Mouse (Mus musculus) CH12.LX (cell line): ENCODE data around the gene Slc23a4. TPM values are rescaled to one million over a fixed set of nuclear protein-coding genes. Genes with fewer than 3 reads are reported as not detected.

ENCODE experiments used
- DNase-seq: peaks from one replicate; pipeline ENCODE4 v3.0.0-alpha.2; 2013; ENCODE audit errors: extremely low read depth
- H3K27ac ChIP-seq: 2 replicates; pipeline ENCODE4 v1.5.1; 2012; ENCODE audit warnings: low read depth, mild to moderate bottlenecking, control low read depth, moderate library complexity; ENCODE audit not compliant: insufficient read depth
- H3K27me3 ChIP-seq: replicated peaks from 2 replicates; pipeline ENCODE3; 2012; ENCODE audit warnings: inconsistent platforms
- H3K36me3 ChIP-seq, 2 experiments: replicated peaks in 1 of 2; 2 replicates each; pipeline versions ENCODE3 to v1.6.1; 2012; ENCODE audit warnings: inconsistent platforms in 1 of 2, low read length in 1 of 2, mild to moderate bottlenecking in 1 of 2, mixed read lengths in 1 of 2, moderate library complexity in 1 of 2; ENCODE audit not compliant: control insufficient read depth in 1 of 2, insufficient read depth in 1 of 2
- H3K4me1 ChIP-seq, 2 experiments: 2 replicates each; pipeline ENCODE4 v1.6.1; 2012; ENCODE audit warnings: inconsistent platforms in 1 of 2, moderate library complexity in 1 of 2; ENCODE audit not compliant: insufficient read depth in 2 of 2, control insufficient read depth in 1 of 2
- H3K4me2 ChIP-seq: 2 replicates; pipeline ENCODE4 v1.6.1; 2012; ENCODE audit warnings: low read depth, mild to moderate bottlenecking, control low read depth; ENCODE audit not compliant: poor library complexity, insufficient read depth, severe bottlenecking
- H3K4me3 ChIP-seq, 3 experiments: fragments of 150-350 bp in 1 of 3; sonication (generic) in 1 of 3; replicated peaks in 1 of 3; 2 replicates each; pipeline versions ENCODE3 to v1.5.1; 2011 to 2012; ENCODE audit warnings: low read depth in 2 of 3, low read length in 2 of 3, mild to moderate bottlenecking in 2 of 3, moderate library complexity in 2 of 3, control low read depth in 1 of 3, improper control_type of control experiment in 1 of 3, inconsistent platforms in 1 of 3, mixed read lengths in 1 of 3; ENCODE audit not compliant: poor library complexity in 1 of 3
- H3K79me2 ChIP-seq: replicated peaks from 2 replicates; pipeline ENCODE4 v1.6.1; 2012; ENCODE audit warnings: mild to moderate bottlenecking, moderate library complexity; ENCODE audit not compliant: control insufficient read depth, poor library complexity, insufficient read depth, severe bottlenecking; ENCODE audit errors: extremely low read depth
- H3K9ac ChIP-seq: 2 replicates; pipeline ENCODE4 v1.6.1; 2012; ENCODE audit warnings: low read depth, mild to moderate bottlenecking, control low read depth, moderate library complexity; ENCODE audit not compliant: insufficient read depth
- H3K9me3 ChIP-seq: replicated peaks from 2 replicates; pipeline ENCODE3; 2012; ENCODE audit warnings: low read length, inconsistent platforms, mixed read lengths
- BHLHE40 ChIP-seq: IDR thresholded peaks from 2 replicates; pipeline ENCODE4 v1.6.1; 2011; ENCODE audit warnings: mild to moderate bottlenecking, low read depth, low read length, improper control_type of control experiment
- CHD1 ChIP-seq: IDR thresholded peaks from 2 replicates; pipeline ENCODE4 v1.6.1; 2012; ENCODE audit warnings: low read depth, low read length, improper control_type of control experiment, inconsistent platforms
- CHD2 ChIP-seq: IDR thresholded peaks from 2 replicates; pipeline ENCODE4 v1.6.1; 2011; ENCODE audit warnings: low read length, improper control_type of control experiment
- CTCF ChIP-seq, 2 experiments: IDR thresholded peaks in 1 of 2; conservative IDR thresholded peaks in 1 of 2; 2 replicates each; pipeline ENCODE4 v1.5.1; 2011 to 2012; ENCODE audit warnings: low read depth in 2 of 2, low read length in 2 of 2, improper control_type of control experiment in 1 of 2, inconsistent platforms in 1 of 2, mild to moderate bottlenecking in 1 of 2, moderate library complexity in 1 of 2
- E2F4 ChIP-seq: IDR thresholded peaks from 2 replicates; pipeline ENCODE4 v1.6.1; 2011; ENCODE audit warnings: low read depth, low read length, improper control_type of control experiment; ENCODE audit not compliant: insufficient replicate concordance
- ELF1 ChIP-seq: IDR thresholded peaks from 2 replicates; pipeline ENCODE4 v1.6.1; 2014; ENCODE audit warnings: low read depth, mild to moderate bottlenecking, inconsistent platforms, low read length, improper control_type of control experiment
- EP300 ChIP-seq: IDR thresholded peaks from 2 replicates; pipeline ENCODE4 v1.6.1; 2011; ENCODE audit warnings: low read length, improper control_type of control experiment
- ETS1 ChIP-seq: conservative IDR thresholded peaks from 2 replicates; pipeline ENCODE4 v1.6.1; 2012; ENCODE audit warnings: low read depth, mild to moderate bottlenecking, inconsistent platforms, low read length, improper control_type of control experiment, moderate library complexity
- GABPA ChIP-seq: IDR thresholded peaks from 2 replicates; pipeline ENCODE4 v1.6.1; 2012; ENCODE audit warnings: low read depth, low read length, improper control_type of control experiment, inconsistent platforms; ENCODE audit not compliant: insufficient replicate concordance
- HCFC1 ChIP-seq: IDR thresholded peaks from 2 replicates; pipeline ENCODE4 v1.6.1; 2012; ENCODE audit warnings: low read depth, mild to moderate bottlenecking, inconsistent platforms, low read length, improper control_type of control experiment
- IRF4 ChIP-seq: IDR thresholded peaks from 2 replicates; pipeline ENCODE4 v1.6.1; 2014; ENCODE audit warnings: low read depth, mild to moderate bottlenecking, inconsistent platforms, low read length, improper control_type of control experiment
- JUN ChIP-seq: IDR thresholded peaks from 2 replicates; pipeline ENCODE4 v1.6.1; 2011; ENCODE audit warnings: low read depth, mild to moderate bottlenecking, low read length, improper control_type of control experiment, moderate library complexity; ENCODE audit not compliant: insufficient read depth
- JUND ChIP-seq: conservative IDR thresholded peaks from 2 replicates; pipeline ENCODE4 v1.6.1; 2011; ENCODE audit warnings: low read depth, low read length, improper control_type of control experiment
- KAT2A ChIP-seq: IDR thresholded peaks from 2 replicates; pipeline ENCODE4 v1.6.1; 2012; ENCODE audit warnings: low read length, improper control_type of control experiment, inconsistent platforms; ENCODE audit not compliant: insufficient replicate concordance
- MAFK ChIP-seq: IDR thresholded peaks from 2 replicates; pipeline ENCODE4 v1.6.1; 2011; ENCODE audit warnings: low read length, improper control_type of control experiment; ENCODE audit not compliant: insufficient replicate concordance
- MAX ChIP-seq: IDR thresholded peaks from 2 replicates; pipeline ENCODE4 v1.6.1; 2011; ENCODE audit warnings: low read length, improper control_type of control experiment
- MAZ ChIP-seq: IDR thresholded peaks from 2 replicates; pipeline ENCODE4 v1.6.1; 2012; ENCODE audit warnings: low read depth, mild to moderate bottlenecking, inconsistent platforms, low read length, improper control_type of control experiment, moderate library complexity
- MEF2A ChIP-seq: IDR thresholded peaks from 2 replicates; pipeline ENCODE4 v1.6.1; 2014; ENCODE audit warnings: low read depth, mild to moderate bottlenecking, inconsistent platforms, low read length, improper control_type of control experiment, borderline replicate concordance
- MXI1 ChIP-seq: IDR thresholded peaks from 2 replicates; pipeline ENCODE4 v1.6.1; 2011; ENCODE audit warnings: mild to moderate bottlenecking, low read depth, low read length, improper control_type of control experiment
- MYC ChIP-seq: IDR thresholded peaks from 2 replicates; pipeline ENCODE4 v1.6.1; 2011; ENCODE audit warnings: low read depth, mild to moderate bottlenecking, improper control_type of control experiment, low read length
- NELFE ChIP-seq: IDR thresholded peaks from 2 replicates; pipeline ENCODE4 v1.6.1; 2011; ENCODE audit warnings: low read depth, low read length, improper control_type of control experiment
- NRF1 ChIP-seq: IDR thresholded peaks from 2 replicates; pipeline ENCODE4 v1.6.1; 2014; ENCODE audit warnings: low read depth, mild to moderate bottlenecking, inconsistent platforms, low read length, improper control_type of control experiment, moderate library complexity
- PAX5 ChIP-seq: IDR thresholded peaks from 2 replicates; pipeline ENCODE4 v1.6.1; 2012; ENCODE audit warnings: low read length, inconsistent platforms, mixed read lengths
- POLR2A ChIP-seq: IDR thresholded peaks from 2 replicates; pipeline ENCODE4 v1.6.1; 2011; ENCODE audit warnings: low read depth, mild to moderate bottlenecking, improper control_type of control experiment, low read length
- POLR2AphosphoS2 ChIP-seq: IDR thresholded peaks from 2 replicates; pipeline ENCODE4 v1.6.1; 2011; ENCODE audit warnings: low read depth, low read length, improper control_type of control experiment
- RAD21 ChIP-seq: IDR thresholded peaks from 2 replicates; pipeline ENCODE4 v1.6.1; 2011; ENCODE audit warnings: low read depth, mild to moderate bottlenecking, low read length, improper control_type of control experiment, moderate library complexity
- RCOR1 ChIP-seq: conservative IDR thresholded peaks from 2 replicates; pipeline ENCODE4 v1.6.1; 2012; ENCODE audit warnings: low read depth, mild to moderate bottlenecking, inconsistent platforms, low read length, improper control_type of control experiment
- SIN3A ChIP-seq: IDR thresholded peaks from 2 replicates; pipeline ENCODE4 v1.6.1; 2012; ENCODE audit warnings: low read length, improper control_type of control experiment, inconsistent platforms
- SMC3 ChIP-seq: IDR thresholded peaks from 2 replicates; pipeline ENCODE4 v1.6.1; 2011; ENCODE audit warnings: low read depth, low read length, improper control_type of control experiment
- TBP ChIP-seq: conservative IDR thresholded peaks from 2 replicates; pipeline ENCODE4 v1.6.1; 2011; ENCODE audit warnings: low read depth, low read length, improper control_type of control experiment
- TCF12 ChIP-seq: IDR thresholded peaks from 2 replicates; pipeline ENCODE4 v1.6.1; 2014; ENCODE audit warnings: low read depth, mild to moderate bottlenecking, inconsistent platforms, low read length, improper control_type of control experiment
- UBTF ChIP-seq: IDR thresholded peaks from 2 replicates; pipeline ENCODE4 v1.6.1; 2012; ENCODE audit warnings: low read depth, mild to moderate bottlenecking, inconsistent platforms, low read length, improper control_type of control experiment, moderate library complexity
- USF1 ChIP-seq: IDR thresholded peaks from 2 replicates; pipeline ENCODE4 v1.6.1; 2014; ENCODE audit warnings: low read depth, mild to moderate bottlenecking, inconsistent platforms, low read length, improper control_type of control experiment
- USF2 ChIP-seq: conservative IDR thresholded peaks from 2 replicates; pipeline ENCODE4 v1.6.1; 2011; ENCODE audit warnings: low read depth, low read length, improper control_type of control experiment
- ZC3H11A ChIP-seq: IDR thresholded peaks from 2 replicates; pipeline ENCODE4 v1.6.1; 2012; ENCODE audit warnings: low read depth, mild to moderate bottlenecking, inconsistent platforms, low read length, improper control_type of control experiment
- ZKSCAN1 ChIP-seq: IDR thresholded peaks from 2 replicates; pipeline ENCODE4 v1.6.1; 2012; ENCODE audit warnings: low read depth, inconsistent platforms, low read length, improper control_type of control experiment, borderline replicate concordance
- ZMIZ1 ChIP-seq: IDR thresholded peaks from 2 replicates; pipeline ENCODE4 v1.6.1; 2012; ENCODE audit warnings: low read depth, mild to moderate bottlenecking, inconsistent platforms, low read length, improper control_type of control experiment
- ZNF384 ChIP-seq: IDR thresholded peaks from 2 replicates; pipeline ENCODE4 v1.6.1; 2012; ENCODE audit warnings: low read depth, low read length, improper control_type of control experiment, inconsistent platforms
- dilution Hi-C: fragments of 300-500 bp; cut with MboI; formaldehyde crosslinking; loops from 2 replicates; pipeline ENCODE4 v1.14.3; 2020; ENCODE audit warnings: low sequenced_read_pairs; ENCODE audit not compliant: extremely low pct_unique_long_range_greater_than_20kb, extremely low pct_ligation_motif_present
- in situ Hi-C: fragments of 300-500 bp; cut with MboI; formaldehyde crosslinking; loops from 3 replicates; pipeline ENCODE4 v1.14.3; 2019; ENCODE audit warnings: low sequenced_read_pairs, low pct_ligation_motif_present, low pct_unique_long_range_greater_than_20kb, mixed read lengths
- polyA plus RNA-seq: library from polyadenylated mRNA; unstranded; fragments of >175 nt; gene quantifications from 2 replicates; pipeline ENCODE4 v1.2.1, GENCODE M21; 2012; ENCODE audit warnings: low read depth; ENCODE audit not compliant: insufficient read length
- total RNA-seq, 2 experiments: library from RNA; depleted of rRNA; stranded (reverse); fragments of 300-350 nt in 1 of 2; fragments of >200 nt in 1 of 2; gene quantifications; 2 replicates each; pipeline ENCODE4 v1.2.3; 2012 to 2014

Slc23a4 gene
- total and polyA plus RNA-seq, 3 experiments: 0.21 to 0.30 (median 0.27) TPM

DNA sequence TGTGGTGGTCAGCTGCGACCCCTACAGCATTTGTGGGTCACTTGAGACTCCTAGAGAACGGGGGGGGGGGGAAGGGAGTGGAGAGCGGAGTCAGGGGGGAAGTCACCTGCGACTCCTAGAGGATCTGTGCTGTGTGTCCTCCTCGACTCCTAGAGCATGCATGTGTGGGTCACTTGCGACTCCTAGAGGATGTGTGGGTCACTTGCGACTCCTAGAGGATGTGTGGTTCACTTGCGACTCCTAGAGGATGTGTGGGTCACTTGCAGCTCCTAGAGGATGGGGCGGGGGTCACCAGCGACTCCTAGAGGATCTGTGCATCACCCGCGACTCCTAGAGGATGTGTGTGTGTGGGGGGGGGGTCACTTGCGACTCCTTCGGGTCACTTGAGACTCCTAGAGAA is 66.3 kb downstream of the Slc23a4 start:
- dilution Hi-C loops: no loop called here
- no peak overlapping the region for H3K4me2 ChIP-seq
- no peaks in the 10 kb centered on the region for H3K9me3 ChIP-seq
- peak; percentile 87 for DNase-seq
- no peaks in the 10 kb centered on the region for H3K27me3 ChIP-seq
- no peak overlapping the region for H3K27ac ChIP-seq
- H3K4me3 ChIP-seq: no peak overlapping the region
- no peak overlapping the region for H3K9ac ChIP-seq
- in situ Hi-C loops: loop anchor here (5.0 to 10.0 kb wide), 3 partner anchors 165 to 627 kb away; no protein-coding TSS in a partner anchor
- H3K79me2 ChIP-seq: no peaks in the 10 kb centered on the region
- peaks cover 0 to under 1% of the 10 kb centered on the region in 2 experiments; a peak in 1 of 4 replicates for H3K4me1 ChIP-seq
- no peaks in the 10 kb centered on the region for H3K36me3 ChIP-seq
- TF ChIP-seq CHD1 (no peak), ZMIZ1 (no peak), MXI1 (no peak), TBP (no peak), JUN (no peak), RAD21 (peak; percentile 92), EP300 (no peak), ZKSCAN1 (no peak), GABPA (no peak), SIN3A (no peak), E2F4 (no peak), MEF2A (peak; percentile 17; the same call in 1 of the 2 replicates), MAX (no peak), ZC3H11A (peak; percentile 80), UBTF (no peak), USF1 (no peak), JUND (no peak), POLR2AphosphoS2 (no peak), NRF1 (0 out of 2 replicates have a peak, but pooled peaks have one; percentile 10), TCF12 (peak; percentile 51; the same call in 1 of the 2 replicates), USF2 (no peak), ETS1 (no peak), ZNF384 (no peak), CTCF (conservative IDR thresholded peaks at IDR 0.05 in 1 of 2, IDR thresholded peaks at IDR 0.05 in 1 of 2; ENCODE audit: low read depth in 2 of 2, low read length in 2 of 2) (peak; percentile 67 to 99), MYC (no peak), SMC3 (peak; percentile 89), RCOR1 (no peak), HCFC1 (no peak), MAZ (peak; percentile 74; the same call in 1 of the 2 replicates), CHD2 (no peak), PAX5 (no peak), IRF4 (peak; percentile 40; the same call in 1 of the 2 replicates), NELFE (peak; percentile 89; the same call in 1 of the 2 replicates), KAT2A (no peak), ELF1 (0 out of 2 replicates have a peak, but pooled peaks have one; percentile 18), BHLHE40 (peak; percentile 67; the same call in 1 of the 2 replicates), MAFK (no peak), POLR2A (no peak)
